Mouse (Mus musculus) ES-CJ7 (cell line): Measurements from ENCODE around the gene Rcbtb2.

Experiments used
- DNase-seq: peaks from one replicate; pipeline ENCODE4 v3.0.0; 2011; ENCODE audit warnings: low read depth, low spot score

Gene Rcbtb2

GRCm38 (mm10) chr14:73116301-73116700 lies 6.5 kb upstream of the Rcbtb2 start:
- DNase-seq = no peak

- no peak for DNase-seq
Measured at GRCm38 (mm10) chr14:73116938-73117337, 5.9 kb upstream of the Rcbtb2 start.

- DNase-seq = no peak
Measured at GRCm38 (mm10) chr14:73117411-73118392, 5.1 kb upstream of the Rcbtb2 start.

- DNase-seq = no peak
Measured at GRCm38 (mm10) chr14:73118482-73119347, 4.1 kb upstream of the Rcbtb2 start.

GRCm38 (mm10) chr14:73119459-73119858 lies 3.4 kb upstream of the Rcbtb2 start:
- no peak for DNase-seq

- DNase-seq = no peak
Measured at GRCm38 (mm10) chr14:73119966-73120365, 2.9 kb upstream of the Rcbtb2 start.

- no peak for DNase-seq
Measured at GRCm38 (mm10) chr14:73122211-73122922, 470 bp upstream of the Rcbtb2 start.

- no peak for DNase-seq
Measured at GRCm38 (mm10) chr14:73123381-73123780, 544 bp downstream of the Rcbtb2 start.

- no peak for DNase-seq
Measured at GRCm38 (mm10) chr14:73123786-73124185, 949 bp downstream of the Rcbtb2 start.

GRCm38 (mm10) chr14:73130519-73130918 lies 7.7 kb downstream of the Rcbtb2 start:
- DNase-seq = no peak

GRCm38 (mm10) chr14:73131856-73132410 lies 9.1 kb downstream of the Rcbtb2 start:
- DNase-seq = no peak

- no peak for DNase-seq
Measured at GRCm38 (mm10) chr14:73132731-73133130, 9.9 kb downstream of the Rcbtb2 start.

GRCm38 (mm10) chr14:73137234-73137633 lies 14.4 kb downstream of the Rcbtb2 start:
- DNase-seq = no peak

GRCm38 (mm10) chr14:73138483-73138882 lies 15.6 kb downstream of the Rcbtb2 start:
- no peak for DNase-seq

GRCm38 (mm10) chr14:73139866-73140265 lies 17.0 kb downstream of the Rcbtb2 start:
- no peak for DNase-seq

GRCm38 (mm10) chr14:73141800-73142199 lies 19.0 kb downstream of the Rcbtb2 start:
- DNase-seq = no peak

GRCm38 (mm10) chr14:73142421-73142895 lies 19.6 kb downstream of the Rcbtb2 start:
- peak; percentile 19 for DNase-seq

GRCm38 (mm10) chr14:73142896-73143709 lies 20.3 kb downstream of the Rcbtb2 start:
- peak; percentile 78 for DNase-seq

- DNase-seq = no peak
Measured at GRCm38 (mm10) chr14:73143710-73144420, 21.0 kb downstream of the Rcbtb2 start.

- DNase-seq = no peak
Measured at GRCm38 (mm10) chr14:73145531-73145930, 22.7 kb downstream of the Rcbtb2 start.
